Mouse (Mus musculus) thymus, postnatal 0 days (tissue): ENCODE measurements around the gene Chmp5. TPM values are rescaled to one million over a fixed set of nuclear protein-coding genes. Genes with fewer than 3 reads are reported as not detected.

Experiments used
- DNase-seq: peaks from one replicate; pipeline ENCODE4 v3.0.0-alpha.2; 2015; ENCODE audit warnings: low spot score
- polyA plus RNA-seq: library from polyadenylated mRNA; unstranded; fragments of >200 nt; fragmentation: Nextera tagmentation; extraction: Ambion mirVana; gene quantifications from 2 replicates; pipeline ENCODE4 v1.2.1, GENCODE M21; 2015

Chmp5 gene
- polyA plus RNA-seq, 1 experiment from 2014 or later: 131 TPM

DNA sequence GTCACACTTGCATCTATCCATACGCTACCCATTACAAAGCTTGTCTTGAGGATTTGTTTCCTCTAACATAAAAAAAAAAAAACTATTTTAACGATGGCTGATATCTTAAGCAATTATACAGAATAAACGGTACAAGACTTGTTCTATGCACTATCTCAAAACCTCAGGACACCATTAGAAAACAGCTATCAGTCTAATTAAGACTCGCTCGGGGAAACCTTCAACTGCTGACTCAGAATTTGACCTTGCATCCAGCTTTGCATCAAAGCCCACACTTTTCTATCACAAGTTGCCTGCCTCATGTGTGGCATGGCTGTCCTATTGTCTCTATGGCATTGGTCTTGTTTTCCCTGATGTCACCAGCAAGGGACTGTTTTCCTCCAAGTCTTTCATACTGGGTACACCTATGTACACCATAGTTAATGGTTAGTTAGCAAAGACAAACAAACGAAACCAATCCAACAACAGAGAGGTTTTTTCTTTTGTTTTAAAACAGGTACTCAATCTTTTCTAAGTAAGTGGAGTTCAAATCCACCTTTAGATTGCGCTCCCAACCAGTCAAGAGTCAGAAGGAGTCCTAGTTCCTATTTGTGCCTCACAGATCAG is 1.6 kb upstream of the Chmp5 start:
- no peak for DNase-seq

DNA sequence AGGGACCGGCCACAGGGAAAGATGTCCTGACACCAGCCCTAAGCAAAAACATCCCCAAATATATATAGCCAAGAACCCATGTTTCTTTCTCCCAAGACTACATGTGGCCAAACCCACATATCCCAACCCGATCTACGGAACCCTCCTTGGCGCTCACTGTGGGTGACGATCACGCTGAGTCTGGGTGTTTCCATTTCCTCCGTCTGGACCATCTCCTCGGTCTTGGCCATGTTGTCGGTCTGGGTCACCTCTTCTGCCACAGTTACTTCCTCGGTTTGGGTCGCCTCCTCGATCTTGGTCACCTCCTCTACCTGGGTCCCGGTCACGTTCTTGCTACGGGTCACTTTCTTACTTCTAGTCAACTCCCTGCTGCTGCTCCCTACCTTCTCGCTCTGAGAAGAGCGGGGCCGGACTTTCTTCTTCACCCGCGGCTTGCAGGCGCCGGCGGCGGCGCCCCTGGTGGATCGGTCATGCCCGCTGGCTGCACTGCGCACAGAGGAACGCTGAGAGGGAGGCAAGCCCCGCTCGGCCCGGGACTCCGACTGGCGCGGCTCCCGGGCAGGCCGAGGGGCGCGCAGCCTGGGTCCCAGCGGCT is 545 bp upstream of the Chmp5 start:
- no peak for DNase-seq

DNA sequence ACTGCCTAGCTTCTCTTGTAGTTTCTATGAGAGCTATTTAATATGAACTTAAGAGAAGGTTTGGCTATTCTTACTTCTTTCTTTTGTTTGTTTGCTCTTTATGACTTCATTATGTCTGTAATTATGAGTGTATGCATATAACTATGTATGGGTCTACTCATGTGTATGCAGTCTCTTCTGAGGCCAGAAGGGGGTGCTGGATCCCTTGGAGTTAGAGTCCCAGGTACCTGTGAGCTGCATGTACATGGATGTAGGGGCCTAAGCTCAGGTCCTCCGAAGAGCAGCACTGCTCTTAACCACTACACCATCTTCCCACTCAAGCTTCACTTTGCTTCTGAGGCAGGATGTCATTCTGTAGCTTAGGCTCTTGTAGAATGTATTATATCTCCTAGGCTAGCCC is 5.3 kb downstream of the Chmp5 start:
- peak; percentile 36 for DNase-seq

DNA sequence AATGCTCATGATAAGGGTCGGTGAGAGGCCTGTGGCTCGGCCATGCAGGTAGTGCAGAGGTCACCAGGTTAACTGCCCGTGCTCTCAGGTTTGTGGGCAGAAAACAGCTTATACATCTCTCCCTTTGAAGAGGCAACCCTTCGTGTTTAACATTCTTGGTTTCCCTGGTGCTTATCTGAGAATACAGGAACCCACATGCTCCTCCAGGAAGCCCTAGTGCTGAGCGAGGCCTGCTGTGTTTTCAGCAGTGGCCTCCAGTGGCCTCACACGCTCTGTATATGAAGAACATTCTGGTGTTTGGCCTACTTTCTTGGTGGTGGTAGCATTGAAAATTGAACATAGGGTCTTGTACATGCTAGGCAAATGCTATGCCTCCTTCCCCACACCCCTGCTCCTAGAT is 7.7 kb downstream of the Chmp5 start:
- no peak for DNase-seq

DNA sequence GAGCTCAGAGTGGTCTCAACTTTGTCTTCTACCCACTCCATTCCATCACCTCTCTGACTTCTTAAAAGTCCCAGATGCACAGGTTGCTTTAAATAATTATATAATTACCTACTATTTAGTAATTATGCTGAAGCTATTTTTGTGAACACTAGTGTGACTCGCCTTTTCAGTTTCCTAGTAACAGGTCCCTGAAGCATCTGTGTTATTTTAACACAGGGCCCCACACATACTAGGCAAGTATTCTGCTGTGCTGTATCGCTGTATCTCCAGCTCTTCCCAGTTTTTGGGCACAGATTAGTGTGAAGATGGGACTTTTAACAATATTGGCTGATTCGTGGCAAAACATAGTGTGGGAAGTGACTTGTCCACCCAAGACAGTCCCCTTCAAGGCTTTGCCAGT is 15.3 kb downstream of the Chmp5 start:
- no peak for DNase-seq

DNA sequence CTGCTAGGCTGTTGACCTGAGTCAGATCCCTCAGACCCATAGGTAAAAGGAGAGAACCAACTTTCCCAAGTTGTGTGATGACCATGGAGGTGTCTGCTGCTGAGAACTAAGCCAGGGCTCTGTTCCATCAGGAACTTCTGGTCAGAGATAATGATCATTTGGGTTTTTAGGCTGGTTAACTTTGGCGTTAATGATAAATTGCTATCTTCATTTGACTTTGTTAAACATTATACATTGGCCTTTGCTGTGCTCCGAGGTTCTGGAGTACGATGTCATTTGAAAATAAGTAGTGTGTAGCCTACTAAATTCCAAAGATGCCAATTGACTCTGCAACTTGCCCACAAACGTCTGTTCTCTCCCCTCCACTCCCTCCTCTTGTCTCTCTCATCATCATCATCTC is 21.0 kb downstream of the Chmp5 start:
- DNase-seq: no peak

DNA sequence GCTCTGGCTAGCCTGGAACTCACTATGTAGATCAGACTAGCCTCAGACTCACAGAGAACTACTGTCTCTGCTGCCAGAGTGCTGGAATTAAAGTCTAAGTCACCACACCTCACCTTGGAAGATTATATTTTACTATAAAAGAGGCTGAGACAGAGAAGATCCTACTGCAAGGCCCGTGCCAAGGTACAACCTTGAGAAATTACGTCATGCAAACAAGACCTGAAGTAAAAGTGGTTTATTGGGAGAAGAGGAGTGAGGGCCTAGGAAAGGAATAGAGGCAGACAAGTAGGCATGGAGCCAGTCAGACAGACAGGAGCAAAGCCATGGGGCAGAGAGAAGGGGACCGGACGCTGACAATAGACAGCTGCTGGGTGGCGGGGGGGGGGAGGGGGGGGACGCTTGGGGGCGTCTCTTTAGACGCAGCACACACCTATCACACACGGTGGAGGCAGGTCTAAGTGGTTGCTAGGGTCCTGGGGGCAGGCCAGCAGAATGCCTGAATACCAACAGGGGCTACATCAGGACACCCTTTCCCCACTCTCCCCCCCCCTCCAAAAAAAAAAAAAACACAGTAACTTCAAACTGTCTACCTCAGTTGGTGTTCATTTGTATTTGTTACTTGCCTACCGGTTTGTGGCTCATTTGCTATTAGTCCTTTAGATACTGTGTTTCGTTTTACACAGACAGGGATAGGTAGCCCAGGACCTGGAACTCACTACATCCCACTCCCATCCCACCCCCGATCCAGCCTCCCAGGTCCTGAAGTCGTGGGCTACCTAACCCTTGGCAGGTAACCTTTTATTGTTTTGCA is 21.8 kb downstream of the Chmp5 start:
- DNase-seq: no peak

DNA sequence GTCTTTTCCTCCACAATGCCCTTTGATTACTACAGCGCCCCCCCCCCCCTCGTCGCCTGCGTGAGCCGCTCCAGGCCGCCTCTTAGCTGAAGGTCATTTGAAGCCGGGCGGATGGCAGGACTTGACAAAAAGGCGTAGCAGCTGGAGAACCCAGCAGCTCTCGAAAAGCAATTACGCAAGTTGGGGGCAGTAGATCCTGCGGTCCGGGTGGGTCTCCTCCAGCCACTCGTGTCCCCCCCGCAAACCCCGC is 22.3 kb downstream of the Chmp5 start:
- no peak for DNase-seq

DNA sequence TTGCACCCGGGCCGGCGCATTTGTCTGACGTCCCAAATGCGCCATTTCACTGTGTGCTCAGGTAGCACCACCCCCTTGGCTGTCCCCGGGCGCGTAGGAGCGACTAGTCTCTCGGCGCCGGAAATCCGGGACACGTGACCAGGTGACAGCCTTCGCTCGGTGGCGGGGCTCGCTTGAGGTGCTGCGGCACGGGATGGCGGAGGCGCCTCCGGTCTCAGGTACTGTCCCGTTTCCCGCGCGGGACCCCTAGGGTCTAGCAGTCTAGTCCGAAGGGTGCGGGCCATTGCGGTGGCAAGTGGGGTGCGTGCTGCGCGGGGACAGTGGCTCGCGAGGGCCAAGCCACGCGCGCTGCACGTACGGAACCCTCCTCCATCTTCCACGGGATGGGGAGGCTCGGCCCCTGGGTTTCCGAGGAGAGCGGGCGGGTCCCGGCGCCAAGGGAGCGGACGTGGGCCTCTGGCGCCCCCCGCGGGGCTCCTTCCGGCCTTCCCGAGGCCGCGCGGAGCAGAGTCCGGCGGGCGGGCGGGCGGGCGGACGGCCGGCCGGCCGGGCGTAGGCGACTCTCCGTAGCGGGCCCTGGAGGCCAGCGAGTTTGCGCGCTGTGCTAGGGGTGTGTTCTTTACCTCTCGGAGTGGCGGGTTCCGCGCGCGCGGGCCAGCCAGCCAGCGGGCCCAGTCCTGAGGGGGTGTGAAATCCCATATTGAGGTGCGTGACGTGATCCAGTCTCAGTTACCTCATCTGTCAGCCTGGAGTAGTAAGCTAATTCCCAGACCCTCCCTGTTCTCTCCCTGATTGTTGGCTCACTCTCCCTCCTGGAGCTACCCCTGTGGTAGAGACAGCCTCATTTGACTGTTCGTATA is 22.9 kb downstream of the Chmp5 start, which contains the start of gene Nfx1:
Gene Nfx1, plus strand, starts transcription at position 65 of the 860 bp plus-strand sequence.
- DNase-seq: peak; percentile 97

DNA sequence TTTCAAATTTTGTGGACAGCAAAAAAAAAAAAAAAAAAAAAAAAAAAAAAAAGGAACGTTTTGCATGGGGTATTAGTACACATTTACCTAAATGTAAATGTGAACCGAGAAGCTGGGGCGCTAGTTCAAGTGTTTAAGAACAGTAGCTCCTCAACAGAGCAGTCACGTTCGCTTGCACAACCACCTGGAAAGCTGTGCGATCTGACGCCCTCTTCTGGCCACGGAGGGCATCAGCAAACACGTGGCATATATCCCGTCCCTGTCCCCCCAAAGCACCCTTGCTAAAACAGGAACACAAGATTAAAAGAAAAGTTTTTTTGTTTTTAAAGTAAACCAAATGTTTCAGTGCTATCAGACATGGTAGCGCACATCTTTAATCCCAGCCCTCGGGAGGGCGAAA is 23.5 kb downstream of the Chmp5 start:
- DNase-seq: peak; percentile 66

DNA sequence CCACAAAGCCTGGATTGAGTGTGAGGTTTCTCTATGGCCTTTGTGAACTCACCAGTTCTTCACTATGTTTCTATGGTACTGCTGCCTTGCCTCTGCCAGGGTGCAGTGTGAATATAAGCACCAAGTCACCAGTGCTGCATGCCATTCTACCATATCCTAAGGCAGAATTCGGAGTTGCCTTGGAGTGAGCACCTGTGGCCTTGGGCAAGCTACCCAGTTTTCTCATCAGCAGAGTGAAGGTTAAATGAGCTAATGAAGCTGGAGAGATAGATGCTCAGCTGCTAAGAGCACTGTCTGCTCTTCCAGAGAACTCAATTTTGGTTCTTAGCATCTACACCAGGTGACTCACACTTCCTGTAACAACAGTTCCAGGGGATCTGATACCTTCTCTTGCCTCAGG is 25.8 kb downstream of the Chmp5 start:
- no peak for DNase-seq

DNA sequence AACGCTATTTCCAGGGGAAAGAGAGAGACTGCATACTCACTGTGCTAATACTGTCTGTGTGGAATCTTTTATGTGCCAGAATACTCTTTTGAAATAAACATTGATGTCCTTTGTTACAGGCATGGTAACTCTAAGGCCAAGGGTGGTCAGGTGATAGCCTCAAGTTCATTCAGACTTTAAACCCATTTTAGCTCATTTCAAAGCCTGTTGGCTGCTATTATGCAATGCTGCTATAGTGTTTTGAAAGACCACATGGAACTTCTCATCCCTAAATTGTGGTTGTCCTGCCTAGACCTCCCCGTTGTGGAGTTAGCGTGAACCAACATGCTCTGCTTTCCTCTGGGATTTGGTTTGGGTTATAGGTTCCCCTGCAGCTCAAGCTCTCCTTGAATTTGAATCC is 27.5 kb downstream of the Chmp5 start:
- DNase-seq: no peak

DNA sequence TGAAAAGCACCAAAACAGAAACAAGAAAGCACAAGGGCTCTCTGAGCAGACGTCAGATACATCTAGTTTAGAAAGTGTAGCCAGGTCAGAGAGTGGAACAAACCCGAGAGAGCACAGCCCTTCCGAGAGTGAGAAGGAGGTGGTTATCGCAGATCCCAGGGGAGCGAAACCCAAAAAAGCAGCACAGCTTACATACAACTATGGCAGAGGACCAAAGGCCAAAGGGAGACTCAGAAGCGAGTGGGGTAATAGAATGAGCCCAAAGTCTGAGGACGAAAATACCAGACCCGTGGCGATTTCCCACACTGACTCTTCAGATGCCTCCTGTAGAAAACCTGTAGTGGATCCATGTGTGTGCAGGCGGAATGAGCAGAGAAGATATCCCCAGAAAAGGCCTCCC is 28.4 kb downstream of the Chmp5 start:
- DNase-seq: no peak

DNA sequence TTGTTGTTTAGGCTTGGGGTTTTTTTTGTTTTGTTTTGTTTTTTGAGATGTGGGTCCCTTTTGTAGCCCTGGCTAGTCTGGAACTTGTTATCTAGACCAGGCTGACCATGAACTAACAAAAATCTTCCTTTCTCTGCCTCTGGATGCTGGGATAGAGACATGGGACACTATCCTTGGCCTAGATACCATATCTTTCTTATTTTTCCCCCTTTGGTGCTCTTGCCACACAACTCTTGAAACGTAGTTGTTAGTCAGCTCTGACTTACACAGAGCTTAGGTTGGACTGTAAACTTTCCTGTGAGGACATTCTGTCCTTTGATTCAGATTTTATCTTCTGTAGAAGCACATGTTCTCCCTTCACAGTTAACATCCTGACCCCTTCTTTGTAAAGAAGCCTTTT is 31.2 kb downstream of the Chmp5 start:
- no peak for DNase-seq

DNA sequence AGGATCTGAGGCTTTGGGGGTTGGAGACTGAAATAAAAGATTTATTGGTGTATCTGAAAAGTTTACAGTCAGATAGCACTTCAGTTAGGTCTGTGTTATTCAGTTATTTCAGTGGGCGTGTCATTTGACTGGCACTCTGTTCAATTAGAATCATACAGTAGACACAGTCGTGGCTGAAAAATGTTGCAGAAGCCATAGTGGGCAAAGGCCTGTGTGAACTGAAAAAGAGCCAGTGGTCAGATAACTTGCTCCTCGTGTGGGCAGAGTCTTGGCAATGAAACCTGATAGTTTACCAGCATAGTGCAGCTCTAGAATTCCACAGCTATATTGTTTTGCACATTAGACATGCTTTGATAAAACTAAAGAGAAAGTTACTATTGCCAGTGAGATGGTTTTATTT is 34.3 kb downstream of the Chmp5 start:
- DNase-seq: no peak

DNA sequence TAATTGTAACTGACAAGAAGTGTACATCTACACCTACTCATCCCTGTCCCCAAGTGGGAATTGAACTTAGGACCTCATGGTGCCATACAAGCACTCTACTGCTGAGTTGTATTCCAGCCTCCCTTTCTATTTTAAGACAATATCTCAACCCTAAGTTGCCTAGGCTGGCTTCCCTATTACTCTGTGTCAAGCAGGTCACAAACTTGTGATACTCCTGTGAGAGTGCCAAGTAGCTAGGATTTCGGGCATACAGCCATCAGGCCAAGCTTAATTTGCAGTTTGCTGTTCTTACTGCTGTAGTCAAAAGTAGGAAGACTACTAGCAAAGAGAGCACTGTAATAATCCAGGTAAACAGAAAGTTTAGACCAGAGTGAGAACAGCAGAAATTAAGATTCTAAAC is 35.5 kb downstream of the Chmp5 start:
- DNase-seq: no peak

DNA sequence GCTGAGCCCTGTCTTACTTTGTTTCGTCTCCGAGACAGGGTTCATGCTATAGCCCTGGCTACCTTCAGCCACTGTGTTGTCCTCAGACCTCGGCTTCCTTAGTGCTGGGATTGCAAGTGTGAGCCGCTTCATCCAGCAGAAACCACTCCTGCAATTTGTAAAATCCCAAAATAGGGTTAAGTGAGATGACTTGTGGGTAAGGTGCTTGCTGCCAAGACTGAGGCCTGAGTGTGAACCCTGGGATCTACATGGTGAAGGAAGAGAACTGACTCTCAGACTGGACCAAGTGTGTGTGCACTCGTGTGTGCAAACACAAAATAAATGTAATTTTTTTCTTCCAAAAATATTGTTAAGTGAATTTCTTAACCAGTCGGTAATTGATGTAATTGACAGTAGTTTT is 41.4 kb downstream of the Chmp5 start:
- DNase-seq: no peak

DNA sequence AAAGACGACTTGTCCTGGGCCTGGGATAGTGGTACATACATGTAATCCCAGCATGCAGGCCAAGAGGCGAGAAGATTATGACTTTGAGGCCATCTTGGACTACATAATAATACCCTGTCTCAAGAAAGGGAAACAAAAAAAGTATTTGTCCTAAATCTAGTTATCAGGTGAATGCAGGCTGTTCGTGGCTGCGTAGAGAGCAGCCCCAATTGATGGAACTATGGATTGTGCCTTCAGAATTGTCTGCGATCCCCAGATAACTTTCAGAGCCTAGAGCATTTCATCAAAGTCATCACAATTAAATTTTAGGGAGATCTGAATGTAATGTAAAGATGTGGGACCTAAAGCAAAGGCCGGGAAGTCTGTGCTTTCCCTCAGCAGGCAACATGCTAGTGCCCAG is 48.1 kb downstream of the Chmp5 start:
- no peak for DNase-seq

DNA sequence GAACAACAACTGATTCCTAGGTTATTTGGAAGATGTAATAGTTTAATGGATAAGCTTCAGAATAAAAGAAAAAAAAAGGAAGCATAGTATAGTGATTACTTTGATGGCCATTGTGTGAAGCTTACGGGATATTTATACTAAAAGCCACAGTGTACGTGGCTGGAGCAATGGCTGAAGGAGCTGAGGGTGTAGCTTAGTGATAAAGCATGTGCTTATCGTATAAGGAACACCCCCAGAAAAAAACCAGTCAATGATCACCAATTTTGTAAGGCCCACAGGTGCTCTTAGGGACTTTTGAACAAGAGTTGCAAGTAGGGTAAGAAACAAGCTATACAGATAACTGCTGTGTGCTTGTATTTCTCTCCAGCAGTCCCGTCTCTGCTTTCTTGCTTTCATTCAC is 49.7 kb downstream of the Chmp5 start:
- no peak for DNase-seq

DNA sequence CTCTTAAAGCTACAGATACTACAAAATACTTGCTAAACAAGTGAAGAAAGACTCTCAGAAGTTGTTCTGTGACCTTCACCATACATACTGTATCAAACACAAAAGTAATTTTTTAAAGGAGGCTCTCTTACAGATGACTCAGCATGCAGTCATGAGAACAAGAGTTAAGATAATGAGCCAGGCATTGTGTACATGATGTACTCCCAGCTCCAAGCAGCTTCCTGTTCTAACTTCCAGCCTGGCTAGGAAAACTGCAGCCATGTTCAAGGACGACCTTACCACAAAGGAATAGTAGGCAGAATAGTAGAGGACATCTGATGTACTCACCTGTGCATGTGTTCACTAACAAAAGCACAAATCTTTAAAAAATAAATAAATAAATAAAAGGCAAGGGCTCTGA is 52.1 kb downstream of the Chmp5 start:
- no peak for DNase-seq

DNA sequence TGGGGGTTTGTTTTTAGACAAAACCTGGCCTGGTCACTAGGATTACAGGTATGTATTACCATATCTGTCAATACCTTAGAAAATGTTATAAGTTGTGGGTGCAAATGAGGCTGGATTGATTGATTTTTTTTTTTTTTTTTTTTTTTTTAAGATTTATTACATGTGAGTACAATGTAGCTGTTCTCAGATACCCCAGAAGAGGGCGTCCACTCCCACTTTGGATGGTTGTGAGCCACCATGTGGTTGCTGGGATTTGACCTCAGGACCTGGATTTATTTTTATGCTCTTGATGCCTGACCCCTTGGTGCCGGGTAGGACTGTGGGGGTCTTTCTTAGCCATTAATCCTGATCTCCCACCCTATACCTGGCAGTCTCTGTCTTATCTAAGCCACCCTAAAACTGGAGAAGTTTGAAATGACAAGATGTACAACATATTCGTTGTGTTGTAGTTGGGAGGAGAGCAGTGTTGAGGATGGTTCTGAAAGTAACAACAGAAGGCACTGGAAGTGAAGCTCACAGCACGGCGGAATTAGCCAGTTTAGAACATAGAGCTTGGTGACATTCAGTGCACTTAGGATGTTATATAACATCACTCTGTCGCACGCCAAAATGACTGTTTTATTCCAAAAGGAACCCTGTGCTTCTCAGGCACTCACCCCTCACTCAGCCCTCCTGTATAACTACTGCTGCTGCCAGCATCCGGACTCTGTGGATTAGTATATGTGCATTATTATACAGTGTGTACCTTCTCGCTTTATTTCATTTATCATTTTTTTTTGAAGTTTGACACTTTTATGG is 52.8 kb downstream of the Chmp5 start:
- no peak for DNase-seq
